Mouse (Mus musculus): ENCODE measurements around the gene Tufm.

Tufm gene

GRCm38 (mm10) chr7:126487052-126487483 is at the start of gene Tufm:
Tufm (plus strand) TSS chr7:126487361.
- DNase-seq (ENCODE audit: low spot score in 2 of 2), result peak; percentile 82 to 90

GRCm38 (mm10) chr7:126440134-126440533 is 47.0 kb upstream of the Tufm start:
- DNase-seq (ENCODE audit: low spot score in 2 of 2), result no peak

GRCm38 (mm10) chr7:126443997-126444396 is 43.2 kb upstream of the Tufm start:
- no peak for DNase-seq (ENCODE audit: low spot score in 2 of 2)

- no peak for DNase-seq (ENCODE audit: low spot score in 2 of 2)
Measured at GRCm38 (mm10) chr7:126444536-126444935, 42.6 kb upstream of the Tufm start.

GRCm38 (mm10) chr7:126445104-126445815 is 41.9 kb upstream of the Tufm start:
- DNase-seq (ENCODE audit: low spot score in 2 of 2), result no peak

GRCm38 (mm10) chr7:126446217-126446616 is 40.9 kb upstream of the Tufm start:
- DNase-seq (ENCODE audit: low spot score in 2 of 2), result no peak

GRCm38 (mm10) chr7:126448481-126448880 is 38.7 kb upstream of the Tufm start:
- no peak for DNase-seq (ENCODE audit: low spot score in 2 of 2)

GRCm38 (mm10) chr7:126449991-126450390 is 37.2 kb upstream of the Tufm start:
- no peak for DNase-seq (ENCODE audit: low spot score in 2 of 2)

GRCm38 (mm10) chr7:126450641-126451040 is 36.5 kb upstream of the Tufm start:
- no peak for DNase-seq (ENCODE audit: low spot score in 2 of 2)

GRCm38 (mm10) chr7:126452244-126452643 is 34.9 kb upstream of the Tufm start:
- no peak for DNase-seq (ENCODE audit: low spot score in 2 of 2)

- DNase-seq (ENCODE audit: low spot score in 2 of 2), result no peak
Measured at GRCm38 (mm10) chr7:126453861-126454260, 33.3 kb upstream of the Tufm start.

- no peak for DNase-seq (ENCODE audit: low spot score in 2 of 2)
Measured at GRCm38 (mm10) chr7:126455242-126455641, 31.9 kb upstream of the Tufm start.

GRCm38 (mm10) chr7:126456382-126457266 is 30.5 kb upstream of the Tufm start:
- DNase-seq (ENCODE audit: low spot score in 2 of 2), result no peak

- DNase-seq (ENCODE audit: low spot score in 2 of 2), result no peak
Measured at GRCm38 (mm10) chr7:126458225-126458624, 28.9 kb upstream of the Tufm start.

GRCm38 (mm10) chr7:126458844-126459618 is 28.1 kb upstream of the Tufm start:
- no peak for DNase-seq (ENCODE audit: low spot score in 2 of 2)

GRCm38 (mm10) chr7:126460623-126461399 is 26.4 kb upstream of the Tufm start:
- no peak for DNase-seq (ENCODE audit: low spot score in 2 of 2)

- no peak for DNase-seq (ENCODE audit: low spot score in 2 of 2)
Measured at GRCm38 (mm10) chr7:126461626-126462025, 25.5 kb upstream of the Tufm start.

- DNase-seq (ENCODE audit: low spot score in 2 of 2), result no peak
Measured at GRCm38 (mm10) chr7:126463004-126463403, 24.2 kb upstream of the Tufm start, which contains the start of gene Atp2a1. Atp2a1 (minus strand) TSS chr7:126463108.

GRCm38 (mm10) chr7:126463547-126463946 is 23.6 kb upstream of the Tufm start:
- DNase-seq (ENCODE audit: low spot score in 2 of 2), result no peak

GRCm38 (mm10) chr7:126464121-126464520 is 23.0 kb upstream of the Tufm start:
- DNase-seq (ENCODE audit: low spot score in 2 of 2), result no peak

- no peak for DNase-seq (ENCODE audit: low spot score in 2 of 2)
Measured at GRCm38 (mm10) chr7:126464836-126465235, 22.3 kb upstream of the Tufm start.

Measured in cerebellum, postnatal 4 days (tissue).